Mouse (Mus musculus) ES-E14 (cell line): ENCODE measurements around the gene Nomo1. TPM values are rescaled to one million over a fixed set of nuclear protein-coding genes. Genes with fewer than 3 reads are reported as not detected.

Experiments
- DNase-seq: peaks from one replicate; pipeline ENCODE4 v3.0.0-alpha.2; 2013; ENCODE audit warnings: low read depth, low spot score
- H3K27ac ChIP-seq: 2 replicates; pipeline ENCODE4 v1.5.1; 2012; ENCODE audit warnings: low read depth, mild to moderate bottlenecking, low read length, moderate library complexity, mixed read lengths; ENCODE audit not compliant: poor library complexity, insufficient read depth, severe bottlenecking
- H3K36me3 ChIP-seq: 2 replicates; pipeline ENCODE4 v1.6.1; 2012; ENCODE audit warnings: mild to moderate bottlenecking, low read length, moderate library complexity, mixed read lengths; ENCODE audit not compliant: control insufficient read depth, poor library complexity, insufficient read depth, severe bottlenecking
- H3K4me1 ChIP-seq, 2 experiments: fragments of 150-350 bp in 1 of 2; sonication (generic) in 1 of 2; 2 replicates each; pipeline ENCODE4 v1.6.1; 2012; ENCODE audit warnings: low read length in 2 of 2, mild to moderate bottlenecking in 1 of 2, mixed read lengths in 1 of 2; ENCODE audit not compliant: control insufficient read depth in 2 of 2, insufficient read depth in 2 of 2, poor library complexity in 1 of 2
- H3K4me3 ChIP-seq, 2 experiments: fragments of 150-350 bp in 1 of 2; sonication (generic) in 1 of 2; 2 replicates each; pipeline ENCODE4 v1.5.1; 2012; ENCODE audit warnings: low read length in 2 of 2, low read depth in 1 of 2, mild to moderate bottlenecking in 1 of 2, mixed read lengths in 1 of 2; ENCODE audit not compliant: insufficient read depth in 1 of 2, poor library complexity in 1 of 2, severe bottlenecking in 1 of 2
- H3K9ac ChIP-seq: 2 replicates; pipeline ENCODE4 v1.6.1; 2012; ENCODE audit warnings: low read depth, mild to moderate bottlenecking, low read length, mixed read lengths; ENCODE audit not compliant: poor library complexity, insufficient read depth, severe bottlenecking
- H3K9me3 ChIP-seq: fragments of 150-350 bp; sonication (generic); 2 replicates; pipeline ENCODE4 v1.6.1; 2012; ENCODE audit warnings: low read depth, mild to moderate bottlenecking, low read length; ENCODE audit not compliant: control insufficient read depth, insufficient read depth
- CHD2 ChIP-seq: IDR thresholded peaks from 2 replicates; pipeline ENCODE4 v1.6.1; 2014; ENCODE audit warnings: mild to moderate bottlenecking, low read depth, low read length, inconsistent platforms
- HCFC1 ChIP-seq: IDR thresholded peaks from 2 replicates; pipeline ENCODE4 v1.6.1; 2012; ENCODE audit warnings: low read length, inconsistent platforms, borderline replicate concordance; ENCODE audit not compliant: insufficient read depth
- MAFK ChIP-seq: IDR thresholded peaks from 2 replicates; pipeline ENCODE4 v1.6.1; 2014; ENCODE audit warnings: mild to moderate bottlenecking, low read depth, low read length, inconsistent platforms; ENCODE audit not compliant: insufficient read depth
- ZC3H11A ChIP-seq: IDR thresholded peaks from 2 replicates; pipeline ENCODE4 v1.6.1; 2012; ENCODE audit warnings: low read depth, mild to moderate bottlenecking, inconsistent platforms, low read length, borderline replicate concordance
- ZNF384 ChIP-seq: IDR thresholded peaks from 2 replicates; pipeline ENCODE4 v1.6.1; 2012; ENCODE audit warnings: low read depth, low read length, inconsistent platforms
- in situ Hi-C, 2 experiments: fragments of 600-800 bp; cut with MboI; formaldehyde crosslinking; loops; one replicate each; pipeline ENCODE4 v1.15.1; 2025; ENCODE audit warnings: low sequenced_read_pairs in 2 of 2, inconsistent platforms in 1 of 2; ENCODE audit not compliant: unreplicated experiment in 2 of 2
- total RNA-seq: library from RNA; depleted of rRNA; stranded (reverse); fragments of 300-350 nt; gene quantifications from 2 replicates; pipeline ENCODE4 v1.2.3, GENCODE M21; 2012

Gene Nomo1
- total RNA-seq, 1 experiment: 173 TPM

GRCm38 (mm10) chr7:46045882-46046281 is 12.4 kb downstream of the Nomo1 start:
- no peak overlapping the region for H3K9ac ChIP-seq
- H3K36me3 ChIP-seq: peaks cover 54% of the 10 kb centered on the region
- H3K9me3 ChIP-seq: no peaks in the 10 kb centered on the region
- in situ Hi-C loops: no loop called here
- no peak overlapping the region for H3K4me3 ChIP-seq
- H3K4me1 ChIP-seq: peaks cover 0 to 3% of the 10 kb centered on the region in 2 experiments; a peak in 1 of 4 replicates
- DNase-seq: no peak
- no peak overlapping the region for H3K27ac ChIP-seq
- TF ChIP-seq HCFC1: no peak
- TF ChIP-seq MAFK: no peak
- TF ChIP-seq ZNF384: no peak
- TF ChIP-seq ZC3H11A: no peak
- no peak for TF ChIP-seq CHD2

DNA sequence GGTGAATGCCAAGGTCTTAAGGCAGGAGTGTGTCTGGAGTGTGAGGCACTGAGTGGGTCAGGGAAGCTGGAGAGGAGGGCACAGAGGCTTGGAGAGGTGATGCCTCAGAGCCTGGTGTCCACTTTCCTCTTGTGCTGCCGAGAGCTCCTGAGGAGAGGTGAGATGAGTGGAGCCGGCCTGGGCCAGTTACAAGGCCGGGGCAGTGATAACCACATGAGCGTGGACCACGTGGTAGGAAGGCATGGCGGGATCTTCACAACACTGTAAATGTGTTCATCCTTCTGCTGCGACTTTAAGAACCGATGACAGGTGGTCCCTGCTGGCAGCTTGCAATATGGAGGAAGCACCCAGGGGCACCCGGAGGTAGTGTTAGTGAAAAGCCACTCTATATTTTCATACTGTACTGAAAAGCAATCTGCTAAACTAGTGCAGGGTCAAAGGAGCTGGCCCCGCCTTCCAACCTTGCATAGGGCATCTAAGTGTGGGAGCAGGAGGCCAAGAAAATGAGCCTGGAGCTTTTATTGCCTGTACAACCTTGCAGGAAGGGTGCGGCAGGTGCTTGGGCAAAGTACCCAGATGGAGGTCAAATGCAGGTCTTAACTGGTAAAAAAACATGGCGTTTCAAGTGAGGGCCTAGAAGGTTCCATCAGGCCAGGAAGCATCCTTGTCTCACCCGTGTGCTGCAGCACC is 14.5 kb downstream of the Nomo1 start:
- Histone ChIP-seq H3K36me3 (peaks cover 39% of the 10 kb centered on the region), H3K4me1 (no peaks in the 10 kb centered on the region), H3K27ac (no peak overlapping the region), H3K4me3 (no peak overlapping the region), H3K9me3 (no peaks in the 10 kb centered on the region), H3K9ac (no peak overlapping the region)
- DNase-seq: no peak
- TF ChIP-seq ZC3H11A (no peak), MAFK (no peak), HCFC1 (no peak), CHD2 (no peak), ZNF384 (no peak)
- in situ Hi-C loops: no loop called here

DNA sequence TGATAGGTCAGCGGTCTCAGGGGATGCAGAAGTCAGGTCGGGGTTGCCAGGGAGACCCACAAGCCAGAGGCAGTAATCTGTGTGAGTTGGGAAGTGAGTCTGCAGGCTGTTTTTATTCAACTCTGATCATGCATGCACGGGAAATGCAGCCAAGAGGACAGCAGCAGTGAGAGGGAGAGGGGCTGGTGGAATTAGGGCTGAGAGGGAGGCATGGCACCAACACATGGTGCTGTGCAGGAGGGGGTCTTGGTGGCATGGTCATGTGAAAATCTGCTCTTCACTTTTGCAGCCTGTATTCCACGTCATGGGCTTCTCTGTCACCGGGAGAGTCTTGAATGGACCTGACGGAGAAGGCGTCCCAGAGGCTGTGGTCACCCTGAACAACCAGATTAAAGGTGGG is 16.5 kb downstream of the Nomo1 start:
- TF ChIP-seq ZNF384: no peak
- no peak for TF ChIP-seq MAFK
- no peak for TF ChIP-seq HCFC1
- no peak for TF ChIP-seq ZC3H11A
- TF ChIP-seq CHD2: no peak

DNA sequence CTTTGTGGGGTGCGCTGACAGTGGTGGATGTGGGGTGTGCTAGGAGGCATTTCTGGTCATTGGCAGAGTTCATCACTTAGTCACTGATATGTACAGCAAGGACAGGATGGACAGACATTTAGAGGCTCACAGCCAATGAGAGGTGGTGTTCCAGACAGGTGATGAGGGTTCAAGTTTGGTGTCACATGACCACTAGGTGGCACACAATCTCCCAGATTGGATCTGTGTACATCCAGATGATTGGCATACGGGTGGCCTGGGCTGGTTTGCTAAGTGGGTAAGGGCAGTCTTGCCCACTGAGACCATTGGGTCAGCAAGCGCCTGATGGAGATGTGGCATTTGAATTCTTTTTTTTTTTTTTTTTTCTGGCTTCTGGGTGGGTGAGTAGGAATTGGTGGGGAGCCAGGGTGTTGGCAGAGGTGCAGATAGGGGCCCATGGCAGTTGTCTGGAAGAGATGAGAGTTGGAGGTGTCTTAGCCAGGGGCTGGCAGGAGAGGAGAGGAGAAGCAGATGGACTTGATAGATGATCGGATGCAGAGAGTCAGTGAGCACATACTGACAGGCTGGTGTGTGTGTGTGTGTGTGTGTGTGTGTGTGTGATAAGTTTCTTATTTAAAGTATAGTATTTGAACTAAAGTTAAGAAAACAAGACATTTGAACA is 18.8 kb downstream of the Nomo1 start:
- DNase-seq: no peak
- TF ChIP-seq HCFC1 (no peak), MAFK (no peak), ZNF384 (no peak), ZC3H11A (no peak), CHD2 (no peak)
- no peak overlapping the region for H3K27ac ChIP-seq
- no peaks in the 10 kb centered on the region for H3K4me1 ChIP-seq
- no peak overlapping the region for H3K4me3 ChIP-seq
- no peak overlapping the region for H3K9ac ChIP-seq
- in situ Hi-C loops: no loop called here
- H3K36me3 ChIP-seq: peaks cover 42% of the 10 kb centered on the region
- H3K9me3 ChIP-seq: no peaks in the 10 kb centered on the region

More for the DNA sequence above, 16.5 kb downstream of the Nomo1 start:
- no peak for DNase-seq
- no peak overlapping the region for H3K27ac ChIP-seq
- H3K4me1 ChIP-seq: no peaks in the 10 kb centered on the region
- H3K36me3 ChIP-seq: peaks cover 45% of the 10 kb centered on the region
- H3K4me3 ChIP-seq: no peak overlapping the region
- H3K9me3 ChIP-seq: no peaks in the 10 kb centered on the region
- no peak overlapping the region for H3K9ac ChIP-seq
- in situ Hi-C loops: no loop called here

DNA sequence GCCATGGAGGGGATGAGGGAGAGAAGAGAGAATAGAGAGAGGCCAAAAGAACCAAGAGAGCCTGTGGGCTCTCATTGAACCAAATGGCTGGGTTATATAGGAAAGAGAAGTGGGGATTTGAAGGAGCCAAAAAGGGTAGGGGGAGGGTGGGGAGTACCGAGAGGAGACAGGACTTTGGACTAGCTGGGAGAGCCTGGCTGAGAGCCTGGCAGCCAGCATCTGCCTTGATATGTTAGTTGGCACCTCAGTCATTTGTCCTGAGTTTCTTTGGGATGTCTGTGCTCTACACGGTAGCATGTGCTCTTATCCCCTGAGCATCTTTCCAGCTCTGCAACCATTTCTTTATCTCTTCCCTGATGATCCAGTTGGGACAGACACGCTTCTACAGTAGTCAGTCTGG is 20.1 kb downstream of the Nomo1 start:
- no peaks in the 10 kb centered on the region for H3K9me3 ChIP-seq
- H3K4me1 ChIP-seq: no peaks in the 10 kb centered on the region
- H3K9ac ChIP-seq: no peak overlapping the region
- in situ Hi-C loops: no loop called here
- no peak for DNase-seq
- no peak overlapping the region for H3K4me3 ChIP-seq
- peaks cover 35% of the 10 kb centered on the region for H3K36me3 ChIP-seq
- H3K27ac ChIP-seq: no peak overlapping the region
- TF ChIP-seq MAFK (no peak), HCFC1 (no peak)
